Mouse (Mus musculus): ENCODE results near the gene Ccdc28a. TPM values are rescaled to one million over a fixed set of nuclear protein-coding genes. Genes with fewer than 3 reads are reported as not detected.

Gene Ccdc28a
- polyA plus RNA-seq, 1 experiment from 2014 or later = 10.1 TPM

DNA sequence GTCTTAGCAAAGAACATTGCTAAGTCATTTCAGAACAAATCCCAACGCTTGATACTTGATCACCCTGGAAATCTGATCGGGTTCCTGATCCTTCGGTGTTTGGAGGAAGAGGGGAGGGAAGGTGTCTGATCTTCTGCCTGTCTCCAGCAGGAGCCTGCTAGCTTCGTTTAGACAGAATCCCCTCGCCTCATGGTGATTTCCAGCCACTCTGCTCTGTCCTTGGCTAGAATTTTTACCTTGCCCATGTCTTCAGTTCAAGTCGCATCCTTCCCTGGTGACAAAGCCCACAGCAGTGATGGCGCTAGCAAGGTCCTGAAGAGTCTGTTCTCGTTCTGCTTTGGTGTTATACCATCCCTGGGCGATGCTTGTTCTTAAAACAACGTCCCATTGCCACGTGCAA is 40.6 kb downstream of the Ccdc28a start:
- no peaks in the 10 kb centered on the region for H3K36me3 ChIP-seq
- no peak overlapping the region for H3K9ac ChIP-seq (replicated peaks)
- no peak overlapping the region for H3K4me2 ChIP-seq
- no peaks in the 10 kb centered on the region for H3K27me3 ChIP-seq
- H3K4me1 ChIP-seq (replicated peaks) = 0 out of 2 replicates have a peak, but pooled peaks cover 3% of the 10 kb centered on the region
- H3K27ac ChIP-seq = no peak overlapping the region
- ATAC-seq (ENCODE audit: insufficient number of reproducible peaks, insufficient read depth, low FRiP score, low TSS enrichment, low read depth) = no peak
- no peaks in the 10 kb centered on the region for H3K9me3 ChIP-seq
- WGBS = 74% methylated on average over 11 of the region's 11 CpGs
- H3K4me3 ChIP-seq (replicated peaks) = no peak overlapping the region

DNA sequence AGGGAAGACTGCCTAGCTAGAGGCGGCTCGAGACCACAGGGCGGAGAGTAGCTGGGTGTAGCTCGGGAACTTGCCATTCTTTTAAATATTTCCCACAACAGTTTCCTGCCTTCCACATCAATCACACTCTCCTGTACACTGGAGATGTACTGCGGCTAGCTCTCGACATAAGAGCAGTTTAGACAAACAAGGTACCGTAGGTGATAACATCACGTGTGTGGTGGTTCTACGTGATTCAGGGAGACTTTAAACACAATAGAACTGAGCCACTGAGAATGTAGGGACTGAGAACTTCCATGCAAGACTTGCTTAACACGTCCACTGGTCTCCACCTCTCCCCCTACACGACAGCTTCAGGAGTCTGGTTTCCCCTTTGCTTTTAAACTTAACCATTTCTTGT is 41.6 kb downstream of the Ccdc28a start:
- 71% methylated on average over 11 of the region's 11 CpGs for whole genome bisulfite sequencing

DNA sequence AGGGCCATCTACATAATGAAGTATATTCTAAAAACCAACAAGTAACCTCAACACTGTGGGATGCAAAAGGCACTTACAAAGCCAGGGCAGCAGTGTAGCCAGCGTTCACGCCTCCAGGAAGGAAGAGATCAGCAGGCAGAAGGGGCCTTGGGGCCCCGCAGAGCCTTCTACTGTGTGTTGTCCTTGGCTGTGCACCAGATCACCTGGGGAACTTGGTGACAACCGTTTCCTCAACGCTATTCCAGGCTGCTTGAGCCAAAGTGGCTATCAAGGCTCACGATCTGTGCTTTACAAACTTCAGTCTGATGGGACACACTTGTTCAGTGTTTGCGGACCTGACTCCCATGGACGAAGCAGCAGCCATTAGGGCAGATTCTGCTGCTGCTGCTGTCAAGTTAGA is 43.1 kb downstream of the Ccdc28a start:
- Histone ChIP-seq H3K4me2 (no peak overlapping the region), H3K4me3 (replicated peaks) (no peak overlapping the region), H3K4me1 (replicated peaks) (0 out of 2 replicates have a peak, but pooled peaks cover 3% of the 10 kb centered on the region), H3K36me3 (no peaks in the 10 kb centered on the region), H3K27me3 (no peaks in the 10 kb centered on the region), H3K27ac (no peak overlapping the region), H3K9me3 (no peaks in the 10 kb centered on the region), H3K9ac (replicated peaks) (no peak overlapping the region)
- 70% methylated on average over 8 of the region's 8 CpGs for WGBS
- no peak for ATAC-seq (ENCODE audit: insufficient number of reproducible peaks, insufficient read depth, low FRiP score, low TSS enrichment, low read depth)

More for the DNA sequence above, 41.6 kb downstream of the Ccdc28a start:
- Histone ChIP-seq H3K4me2 (no peak overlapping the region), H3K36me3 (no peaks in the 10 kb centered on the region), H3K9ac (replicated peaks) (no peak overlapping the region), H3K27ac (no peak overlapping the region), H3K9me3 (no peaks in the 10 kb centered on the region), H3K27me3 (no peaks in the 10 kb centered on the region), H3K4me3 (replicated peaks) (no peak overlapping the region), H3K4me1 (replicated peaks) (0 out of 2 replicates have a peak, but pooled peaks cover 3% of the 10 kb centered on the region)
- ATAC-seq (ENCODE audit: insufficient number of reproducible peaks, insufficient read depth, low FRiP score, low TSS enrichment, low read depth) = no peak

DNA sequence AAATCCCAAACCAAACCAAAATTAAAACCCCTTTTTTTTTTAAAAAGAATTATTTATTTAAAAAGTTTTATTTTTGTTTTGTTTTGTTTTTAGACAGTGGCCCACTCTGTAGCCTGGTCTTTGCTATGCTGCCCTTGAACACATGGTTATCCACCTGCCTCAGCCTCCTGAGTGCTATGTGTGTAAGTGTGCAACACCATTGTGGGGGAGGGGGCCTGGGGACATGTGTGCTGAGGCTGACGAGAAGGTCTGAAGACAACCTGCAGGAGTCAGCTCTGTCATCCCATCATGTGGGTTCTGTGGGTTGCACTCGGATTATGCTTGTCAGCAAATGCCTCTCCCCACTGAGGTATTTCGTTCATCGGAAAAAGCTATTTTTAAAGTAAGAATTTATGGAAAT is 45.3 kb downstream of the Ccdc28a start:
- no peak overlapping the region for H3K27ac ChIP-seq
- H3K4me3 ChIP-seq (replicated peaks) = no peak overlapping the region
- no peaks in the 10 kb centered on the region for H3K36me3 ChIP-seq
- H3K9ac ChIP-seq (replicated peaks) = no peak overlapping the region
- ATAC-seq (ENCODE audit: insufficient number of reproducible peaks, insufficient read depth, low FRiP score, low TSS enrichment, low read depth) = no peak
- 84% methylated on average over 4 of the region's 4 CpGs for WGBS
- no peak overlapping the region for H3K4me2 ChIP-seq
- H3K9me3 ChIP-seq = no peaks in the 10 kb centered on the region
- H3K27me3 ChIP-seq = no peaks in the 10 kb centered on the region
- 0 out of 2 replicates have a peak, but pooled peaks cover 3% of the 10 kb centered on the region for H3K4me1 ChIP-seq (replicated peaks)

GRCm38 (mm10) chr10:18188564-18188963 is 46.2 kb downstream of the Ccdc28a start:
- Histone ChIP-seq H3K4me2 (no peak overlapping the region), H3K27ac (no peak overlapping the region), H3K9me3 (no peaks in the 10 kb centered on the region), H3K4me1 (replicated peaks) (0 out of 2 replicates have a peak, but pooled peaks cover 3% of the 10 kb centered on the region), H3K27me3 (no peaks in the 10 kb centered on the region), H3K9ac (replicated peaks) (no peak overlapping the region), H3K4me3 (replicated peaks) (no peak overlapping the region), H3K36me3 (no peaks in the 10 kb centered on the region)
- WGBS = 82% methylated on average over 6 of the region's 6 CpGs
- ATAC-seq (ENCODE audit: insufficient number of reproducible peaks, insufficient read depth, low FRiP score, low TSS enrichment, low read depth) = no peak

DNA sequence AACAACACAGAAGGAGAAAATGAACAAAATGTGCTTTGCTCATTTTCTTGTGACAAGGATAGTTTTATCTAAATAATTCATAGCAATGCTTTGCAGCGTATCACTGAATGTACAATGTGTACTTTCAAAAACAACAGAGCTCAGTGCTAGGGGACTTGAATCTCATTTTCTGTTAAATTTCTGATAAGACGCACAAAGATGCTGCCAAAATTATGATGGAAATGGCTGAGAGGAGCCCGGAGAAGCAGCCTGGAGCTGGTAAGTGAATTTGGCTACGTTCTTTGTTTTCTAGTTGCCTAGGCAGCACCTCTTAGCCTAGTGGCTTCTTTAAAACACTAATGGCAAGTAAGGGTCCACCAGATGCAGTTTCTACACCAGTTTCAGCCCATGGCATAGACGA is 52.6 kb downstream of the Ccdc28a start:
- 88% methylated on average over 5 of the region's 5 CpGs for WGBS
- H3K4me1 ChIP-seq (replicated peaks) = no peaks in the 10 kb centered on the region
- H3K9ac ChIP-seq (replicated peaks) = no peak overlapping the region
- H3K9me3 ChIP-seq = no peaks in the 10 kb centered on the region
- no peak for ATAC-seq (ENCODE audit: insufficient number of reproducible peaks, insufficient read depth, low FRiP score, low TSS enrichment, low read depth)
- no peaks in the 10 kb centered on the region for H3K27me3 ChIP-seq
- no peak overlapping the region for H3K4me2 ChIP-seq
- H3K4me3 ChIP-seq (replicated peaks) = no peak overlapping the region
- no peak overlapping the region for H3K27ac ChIP-seq
- H3K36me3 ChIP-seq = no peaks in the 10 kb centered on the region

- no peak overlapping the region for H3K9ac ChIP-seq (replicated peaks)
- no peak overlapping the region for H3K27ac ChIP-seq
- no peaks in the 10 kb centered on the region for H3K27me3 ChIP-seq
- H3K4me1 ChIP-seq (replicated peaks) = no peaks in the 10 kb centered on the region
- ATAC-seq (ENCODE audit: insufficient number of reproducible peaks, insufficient read depth, low FRiP score, low TSS enrichment, low read depth) = no peak
- 58% methylated on average over 2 of the region's 2 CpGs for WGBS
- no peaks in the 10 kb centered on the region for H3K9me3 ChIP-seq
- H3K36me3 ChIP-seq = no peaks in the 10 kb centered on the region
- H3K4me3 ChIP-seq (replicated peaks) = no peak overlapping the region
- no peak overlapping the region for H3K4me2 ChIP-seq
Observed at GRCm38 (mm10) chr10:18177304-18177703, 57.5 kb downstream of the Ccdc28a start.

DNA sequence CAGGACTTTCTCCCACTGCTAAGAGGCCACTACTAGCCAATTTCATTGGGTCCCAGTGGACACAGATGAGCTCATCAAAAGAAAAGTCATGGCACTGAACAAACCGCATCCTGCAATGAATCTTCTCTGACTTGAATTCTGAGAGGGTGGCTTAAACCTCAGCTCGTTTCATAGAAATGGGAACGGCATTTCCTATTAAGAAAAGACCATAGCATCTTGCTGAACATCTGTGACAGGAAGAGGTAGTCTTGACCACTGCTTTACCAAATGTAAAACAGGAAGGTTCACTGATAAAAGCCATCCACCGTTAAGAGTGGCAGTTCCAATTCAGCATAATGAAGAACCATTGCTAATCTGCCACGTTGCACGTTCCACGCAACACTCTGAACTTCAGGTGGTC is 58.1 kb downstream of the Ccdc28a start:
- H3K4me2 ChIP-seq = no peak overlapping the region
- H3K4me1 ChIP-seq (replicated peaks) = no peaks in the 10 kb centered on the region
- no peak for ATAC-seq (ENCODE audit: insufficient number of reproducible peaks, insufficient read depth, low FRiP score, low TSS enrichment, low read depth)
- no peaks in the 10 kb centered on the region for H3K9me3 ChIP-seq
- H3K9ac ChIP-seq (replicated peaks) = no peak overlapping the region
- no peak overlapping the region for H3K27ac ChIP-seq
- no peaks in the 10 kb centered on the region for H3K36me3 ChIP-seq
- no peaks in the 10 kb centered on the region for H3K27me3 ChIP-seq
- no peak overlapping the region for H3K4me3 ChIP-seq (replicated peaks)
- WGBS = 89% methylated on average over 7 of the region's 7 CpGs

- Histone ChIP-seq H3K9ac (replicated peaks) (no peak overlapping the region), H3K4me3 (replicated peaks) (no peak overlapping the region), H3K27me3 (no peaks in the 10 kb centered on the region), H3K4me1 (replicated peaks) (no peaks in the 10 kb centered on the region), H3K36me3 (no peaks in the 10 kb centered on the region), H3K9me3 (no peaks in the 10 kb centered on the region), H3K27ac (no peak overlapping the region), H3K4me2 (no peak overlapping the region)
- 91% methylated on average over 6 of the region's 6 CpGs for WGBS
- ATAC-seq (ENCODE audit: insufficient number of reproducible peaks, insufficient read depth, low FRiP score, low TSS enrichment, low read depth) = no peak
Observed at GRCm38 (mm10) chr10:18175087-18175486, 59.7 kb downstream of the Ccdc28a start.

Other genes with a start within 250 kb of the Ccdc28a start
- gene Abracl, start 211.7 kb downstream of the Ccdc28a start, polyA plus RNA-seq (2016; fragmentation: Nextera tagmentation; extraction: Ambion mirVana) = 180 and 192 TPM in 2 replicates
- gene Reps1, start 179.1 kb downstream of the Ccdc28a start, polyA plus RNA-seq (2016; fragmentation: Nextera tagmentation; extraction: Ambion mirVana) = 21.3 and 38.1 TPM in 2 replicates
- 0.60 and 0.70 TPM in 2 replicates for gene Ect2l, start 24.1 kb downstream of the Ccdc28a start, polyA plus RNA-seq (2016; fragmentation: Nextera tagmentation; extraction: Ambion mirVana)
- 7.9 and 8.7 TPM in 2 replicates for gene Nhsl1, start 84.0 kb upstream of the Ccdc28a start, polyA plus RNA-seq (2016; fragmentation: Nextera tagmentation; extraction: Ambion mirVana)

Data from limb, embryonic 12.5 days (tissue).